In genomic region chr11:49931853-49932252, GRCm38 (mm10) we compare ENCODE assay signal across 10 mouse cellular contexts. TPM values are rescaled to one million over a fixed set of nuclear protein-coding genes. Genes with fewer than 3 reads are reported as not detected.
A peak's percentile ranks its signal among the peaks of the same experiment; 100 is the strongest.
DNase-seq lines count a peak whose midpoint lies in the region; ATAC-seq and TF ChIP-seq lines count a peak whose summit lies in the region.
"Had no signal": no experiment of that assay in that cellular context is flagged by ENCODE, and none has a peak within 500 bp of the region (broad histone marks: within the 10 kb centered on the region; RNA-seq: fewer than 3 reads in every experiment).

No protein-coding gene starts in this region.

- no peaks in the 10 kb centered on the region for H3K27me3 ChIP-seq in hindbrain, embryonic 16.5 days (replicated peaks; ENCODE audit: control insufficient read depth, insufficient read depth, low read length)
- H3K27me3 ChIP-seq in neural tube, embryonic 12.5 days (replicated peaks), result 0 out of 2 replicates have a peak, but pooled peaks cover 18% of the 10 kb centered on the region

- 0 out of 2 replicates have a peak overlapping the region, but pooled peaks have one; percentile 17 for H3K9ac ChIP-seq in hindbrain, embryonic 16.5 days (ENCODE audit: low read depth, low read length)
- no peak overlapping the region for H3K9ac ChIP-seq in neural tube, embryonic 12.5 days
- H3K9ac ChIP-seq: liver, embryonic 15.5 days had no signal

- peak overlapping the region; percentile 44 for H3K27ac ChIP-seq in hindbrain, embryonic 16.5 days (ENCODE audit: low read depth, low read length)
- 0 out of 2 replicates have a peak overlapping the region, but pooled peaks have one; percentile 1 for H3K27ac ChIP-seq in neural tube, embryonic 12.5 days
- no peak overlapping the region for H3K27ac ChIP-seq in gastrocnemius, adult 2 months
- H3K27ac ChIP-seq: liver, embryonic 15.5 days had no signal

- H3K4me1 ChIP-seq in hindbrain, embryonic 16.5 days (ENCODE audit: control insufficient read depth, insufficient read depth, low read depth, low read length), result peaks cover 22% of the 10 kb centered on the region
- peaks cover 33% of the 10 kb centered on the region for H3K4me1 ChIP-seq in neural tube, embryonic 12.5 days
- H3K4me1 ChIP-seq: liver, embryonic 15.5 days had no signal

- no peaks in the 10 kb centered on the region for H3K36me3 ChIP-seq in hindbrain, embryonic 16.5 days (ENCODE audit: control insufficient read depth, insufficient read depth, low read length)
- H3K36me3 ChIP-seq in neural tube, embryonic 12.5 days, result no peaks in the 10 kb centered on the region
- H3K36me3 ChIP-seq: liver, embryonic 15.5 days had no signal

- 16% methylated on average over 7 of the region's 7 CpGs for WGBS in hindbrain, embryonic 16.5 days
- 2% methylated on average over 7 of the region's 7 CpGs for WGBS in neural tube, embryonic 12.5 days

- intact Hi-C loops in left cerebral cortex, postnatal 4 days (cut with DNase I), result no loop called here
- intact Hi-C loops in gastrocnemius, adult 2 months (cut with DNase I), result no loop called here

- no peak for TF ChIP-seq CTCF in gastrocnemius, adult 2 months (IDR thresholded peaks at IDR 0.05)

- H3K4me2 ChIP-seq in hindbrain, embryonic 16.5 days (ENCODE audit: low read length), result no peak overlapping the region
- H3K4me2 ChIP-seq in neural tube, embryonic 12.5 days (replicated peaks), result peak overlapping the region; percentile 35
- H3K4me2 ChIP-seq: liver, embryonic 15.5 days had no signal

- peak; percentile 66 for DNase-seq in left cerebral cortex, postnatal 4 days
- DNase-seq in left cerebral cortex, adult 8-10 months (ENCODE audit: low spot score in 2 of 2), result no peak
- peak; percentile 51 for DNase-seq in embryo, embryonic 11.5 days (ENCODE audit: low read depth, low spot score)
- DNase-seq in thymus, postnatal 4 days, result no peak
- DNase-seq in gastrocnemius, adult 2 months, result no peak
- DNase-seq in layer of hippocampus, adult 18-20 months (ENCODE audit: low spot score in 2 of 2), result no peak

- no peak overlapping the region for H3K4me3 ChIP-seq in hindbrain, embryonic 16.5 days (ENCODE audit: low read length)
- no peak overlapping the region for H3K4me3 ChIP-seq in neural tube, embryonic 12.5 days
- no peak overlapping the region for H3K4me3 ChIP-seq in gastrocnemius, adult 2 months
- H3K4me3 ChIP-seq: erythroblast, embryonic 14.5 days; liver, embryonic 15.5 days had no signal

- no peaks in the 10 kb centered on the region for H3K9me3 ChIP-seq in hindbrain, embryonic 16.5 days (ENCODE audit: control insufficient read depth, low read length)
- no peaks in the 10 kb centered on the region for H3K9me3 ChIP-seq in neural tube, embryonic 12.5 days
- H3K9me3 ChIP-seq: liver, embryonic 15.5 days had no signal

- ATAC-seq in hindbrain, embryonic 16.5 days, result peak; percentile 76
- ATAC-seq in neural tube, embryonic 12.5 days (ENCODE audit: low FRiP score, low read depth), result peak; percentile 92

RNA-seq across cellular contexts. Expression of gene Rasgef1c, which starts 30.2 kb away (rescaled TPM):
- total RNA-seq in left cerebral cortex, postnatal 4 days (2021), result 10 to 100 TPM; 17.9 to 21.9 TPM
- total RNA-seq in left cerebral cortex, adult 8-10 months (2022), result 10 to 100 TPM; 30.9 to 37.4 (median 34.3) TPM
- 34.7 and 36.5 TPM in 2 replicates for polyA plus RNA-seq in hindbrain, embryonic 16.5 days (2015; fragmentation: Nextera tagmentation; extraction: Ambion mirVana)
- 13.7 and 14.7 TPM in 2 replicates for polyA plus RNA-seq in neural tube, embryonic 12.5 days (2016; fragmentation: Nextera tagmentation; extraction: Ambion mirVana)
- under 1 TPM; 0.13 to 0.31 TPM for total RNA-seq in gastrocnemius, adult 2 months (2021)
- 1 to 10 TPM; 1.8 to 2.1 TPM for total RNA-seq in layer of hippocampus, adult 18-20 months (2021)
- polyA plus RNA-seq: erythroblast, embryonic 14.5 days had no signal

Comparison
In these comparisons a context has a peak if more than half of its experiments do, and no peak if none do; other contexts are left out.
1. DNase-seq: peak in left cerebral cortex, postnatal 4 days (single experiment) and embryo, embryonic 11.5 days (single experiment); none in left cerebral cortex, adult 8-10 months (0 of 2), thymus, postnatal 4 days (single experiment), gastrocnemius, adult 2 months (single experiment) and layer of hippocampus, adult 18-20 months (0 of 2).
2. RNA of gene Rasgef1c, which starts 30.2 kb away (total RNA-seq): 30.9 to 37.4 TPM in left cerebral cortex, adult 8-10 months and 17.9 to 21.9 TPM in left cerebral cortex, postnatal 4 days; 1.8 to 2.1 TPM in layer of hippocampus, adult 18-20 months and 0.13 to 0.31 TPM in gastrocnemius, adult 2 months; every median in the first group is over 4 times any median in the second.